Comparison of ENCODE assay signal across 23 mouse cellular contexts in genomic region chr8:94364686-94365312, GRCm38 (mm10). TPM values are rescaled to one million over a fixed set of nuclear protein-coding genes. Genes with fewer than 3 reads are reported as not detected.
DNase-seq lines count a peak whose midpoint lies in the region; ATAC-seq and TF ChIP-seq lines count a peak whose summit lies in the region.
"Had no signal": no experiment of that assay in that cellular context is flagged by ENCODE, and none has a peak within 500 bp of the region (broad histone marks: within the 10 kb centered on the region; RNA-seq: fewer than 3 reads in every experiment).

No protein-coding gene starts in this region.

- no peak for TF ChIP-seq POLR2A in heart, adult 2 months (IDR thresholded peaks at IDR 0.05; ENCODE audit: insufficient read depth, low read depth, low read length)

- 0 out of 2 replicates have a peak, but pooled peaks cover 2% of the 10 kb centered on the region for H3K36me3 ChIP-seq in heart, adult 2 months (ENCODE audit: control insufficient read depth, insufficient read depth, low read length)
- H3K36me3 ChIP-seq in liver, embryonic 15.5 days (replicated peaks) = no peaks in the 10 kb centered on the region
- H3K36me3 ChIP-seq: embryonic facial prominence, embryonic 13.5 days; limb, embryonic 13.5 days; lung, embryonic 15.5 days; stomach, embryonic 15.5 days had no signal

- no peak for TF ChIP-seq CTCF in heart, adult 2 months (IDR thresholded peaks at IDR 0.05)

- intact Hi-C loops in heart, adult 2 months (cut with DNase I) = no loop called here

- no peak for TF ChIP-seq EP300 in heart, adult 2 months (IDR thresholded peaks at IDR 0.05; ENCODE audit: insufficient read depth, low read depth, low read length)

- no peaks in the 10 kb centered on the region for H3K9me3 ChIP-seq in liver, embryonic 15.5 days (replicated peaks)
- H3K9me3 ChIP-seq: embryonic facial prominence, embryonic 13.5 days; limb, embryonic 13.5 days; lung, embryonic 15.5 days; stomach, embryonic 15.5 days had no signal

- ATAC-seq in liver, embryonic 15.5 days (ENCODE audit: insufficient read depth) = no peak
- ATAC-seq: intestine, embryonic 16.5 days; Patski had no signal

- H3K4me1 ChIP-seq in heart, adult 2 months (ENCODE audit: control insufficient read depth, insufficient read depth, low read length) = peaks cover 22% of the 10 kb centered on the region
- peaks cover 40% of the 10 kb centered on the region for H3K4me1 ChIP-seq in liver, embryonic 15.5 days (replicated peaks)

- no peak overlapping the region for H3K4me3 ChIP-seq in heart, adult 2 months
- no peak overlapping the region for H3K4me3 ChIP-seq in liver, embryonic 15.5 days (replicated peaks)
- H3K4me3 ChIP-seq: embryonic facial prominence, embryonic 13.5 days; left cerebral cortex, adult 2 months; limb, embryonic 13.5 days; lung, embryonic 15.5 days; stomach, embryonic 15.5 days had no signal

- H3K9ac ChIP-seq in heart, adult 2 months (ENCODE audit: low read depth, low read length) = no peak overlapping the region
- H3K9ac ChIP-seq in liver, embryonic 15.5 days = no peak overlapping the region
- H3K9ac ChIP-seq: embryonic facial prominence, embryonic 13.5 days; hindbrain, embryonic 14.5 days; limb, embryonic 13.5 days; lung, embryonic 15.5 days; stomach, embryonic 15.5 days had no signal

- H3K79me2 ChIP-seq in heart, adult 2 months (replicated peaks; ENCODE audit: control insufficient read depth, insufficient read depth, low read length) = no peaks in the 10 kb centered on the region

- no peak overlapping the region for H3K4me2 ChIP-seq in liver, embryonic 15.5 days
- H3K4me2 ChIP-seq: embryonic facial prominence, embryonic 13.5 days; heart, embryonic 11.5 days; hindbrain, embryonic 14.5 days; limb, embryonic 13.5 days; lung, embryonic 15.5 days; stomach, embryonic 15.5 days had no signal

- WGBS in heart, adult 2 months = 77% methylated on average over 6 of the region's 6 CpGs
- WGBS in liver, embryonic 15.5 days (ENCODE audit: insufficient replicate concordance) = 56% methylated on average over 6 of the region's 6 CpGs

- H3K27me3 ChIP-seq in heart, adult 2 months (ENCODE audit: control insufficient read depth, insufficient read depth, low read length) = no peaks in the 10 kb centered on the region
- no peaks in the 10 kb centered on the region for H3K27me3 ChIP-seq in liver, embryonic 15.5 days
- H3K27me3 ChIP-seq: embryonic facial prominence, embryonic 13.5 days; limb, embryonic 13.5 days; lung, embryonic 15.5 days; stomach, embryonic 15.5 days had no signal

- H3K27ac ChIP-seq in heart, adult 2 months = peak overlapping the region; percentile 97
- H3K27ac ChIP-seq in liver, embryonic 15.5 days (replicated peaks) = peak overlapping the region; percentile 67; the same call in 1 of the 2 replicates
- H3K27ac ChIP-seq: embryonic facial prominence, embryonic 13.5 days; hindbrain, embryonic 14.5 days; limb, embryonic 13.5 days; lung, embryonic 15.5 days had no signal

- no peak for DNase-seq in heart, adult 2 months
- no peak for DNase-seq in heart, adult 8-10 months (ENCODE audit: low spot score)
- DNase-seq in liver = no peak
- DNase-seq in CD4-positive helper T cell, adult 2 months (ENCODE audit: low read depth, low spot score) = peak; percentile 57
- DNase-seq in induced T-regulatory cell, adult 2 months (ENCODE audit: low read depth) = peak; percentile 77
- no peak for DNase-seq in urinary bladder, postnatal 10 days (ENCODE audit: low spot score)
- no peak for DNase-seq in urinary bladder, postnatal 25 days (ENCODE audit: low spot score)
- DNase-seq: cerebellum, adult 9-11 months; right cerebral cortex, adult 18-20 months had no signal

RNA-seq across cellular contexts. Expression of gene Herpud1, which starts 21.4 kb away (rescaled TPM):
- 100 to 1,000 TPM; 216 to 349 TPM for total RNA-seq in heart, adult 2 months (2021)
- 272 and 285 TPM in 2 replicates for polyA plus RNA-seq in heart, adult 2 months (2012; rRNA removed)
- 100 to 1,000 TPM; 233 to 419 (median 274) TPM for total RNA-seq in heart, adult 8-10 months (2022)
- 139 and 161 TPM in 2 replicates for polyA plus RNA-seq in liver, embryonic 15.5 days (2015; fragmentation: Nextera tagmentation; extraction: Ambion mirVana)

RNA-seq across cellular contexts. Expression of gene Slc12a3, which starts 35.8 kb away (rescaled TPM):
- total RNA-seq in heart, adult 2 months (2021) = under 1 TPM; 0.16 to 0.39 TPM
- 0.20 and 0.39 TPM in 2 replicates for polyA plus RNA-seq in heart, adult 2 months (2012; rRNA removed)
- under 1 TPM in 3 of 4 experiments, not detected in 1; 0.09 to 0.47 (median 0.11) TPM for total RNA-seq in heart, adult 8-10 months (2022)
- polyA plus RNA-seq in liver, embryonic 15.5 days (2015; fragmentation: Nextera tagmentation; extraction: Ambion mirVana) = 0.15 and 0.37 TPM in 2 replicates
- total RNA-seq: adrenal gland, postnatal 36 days; gastrocnemius, postnatal 14 days; midbrain, postnatal 0 days had no signal
- polyA plus RNA-seq: limb, embryonic 13.5 days; neural tube, embryonic 11.5 days had no signal

Comparison
In these comparisons a context has a peak if more than half of its experiments do, and no peak if none do; other contexts are left out.
1. DNase-seq: peak in CD4-positive helper T cell, adult 2 months (single experiment) and induced T-regulatory cell, adult 2 months (single experiment); none in heart, adult 2 months (0 of 2), heart, adult 8-10 months (single experiment), liver (single experiment), urinary bladder, postnatal 10 days (single experiment) and urinary bladder, postnatal 25 days (single experiment).